ENCODE assay signal across 21 mouse cellular contexts in the genomic region with DNA sequence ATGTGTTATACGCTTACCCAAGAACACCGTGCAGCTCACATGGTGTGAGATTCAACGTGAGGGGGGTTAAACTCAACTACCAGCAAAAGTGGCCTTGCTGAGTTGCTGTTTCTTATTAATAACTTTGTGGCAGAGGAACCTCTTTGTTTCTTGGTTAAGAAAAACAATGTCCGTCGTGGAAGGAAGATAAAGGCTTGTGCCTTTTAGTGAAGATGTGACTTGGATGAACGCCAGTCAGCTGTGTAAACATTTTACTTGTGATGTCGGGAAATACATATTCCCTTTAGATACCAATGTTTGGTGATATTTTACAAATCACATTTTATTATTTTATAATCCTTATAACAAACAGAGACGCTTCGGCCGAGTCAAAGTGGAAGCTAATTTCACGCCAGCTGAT.
DNase-seq lines count a peak whose midpoint lies in the region; ATAC-seq and TF ChIP-seq lines count a peak whose summit lies in the region.
"Had no signal": no experiment of that assay in that cellular context is flagged by ENCODE, and none has a peak within 500 bp of the region (broad histone marks: within the 10 kb centered on the region; RNA-seq: fewer than 3 reads in every experiment).

No protein-coding gene starts in this region.

- H3K36me3 ChIP-seq in heart, postnatal 0 days (replicated peaks; ENCODE audit: control insufficient read depth, insufficient read depth, low read length): no peaks in the 10 kb centered on the region
- no peaks in the 10 kb centered on the region for H3K36me3 ChIP-seq in midbrain, embryonic 13.5 days
- H3K36me3 ChIP-seq in midbrain, embryonic 10.5 days: no peaks in the 10 kb centered on the region
- H3K36me3 ChIP-seq: embryonic facial prominence, embryonic 12.5 days; forebrain, embryonic 15.5 days; hindbrain, embryonic 15.5 days; limb, embryonic 15.5 days; liver, embryonic 15.5 days; neural tube, embryonic 12.5 days had no signal

- no peaks in the 10 kb centered on the region for H3K27me3 ChIP-seq in heart, postnatal 0 days (ENCODE audit: control insufficient read depth, insufficient read depth, low read length)
- no peaks in the 10 kb centered on the region; the same call in 1 of the 2 replicates for H3K27me3 ChIP-seq in midbrain, embryonic 13.5 days
- peaks cover 33% of the 10 kb centered on the region for H3K27me3 ChIP-seq in midbrain, embryonic 10.5 days (ENCODE audit: low read depth, poor library complexity, severe bottlenecking)
- H3K27me3 ChIP-seq: embryonic facial prominence, embryonic 12.5 days; forebrain, embryonic 15.5 days; hindbrain, embryonic 15.5 days; limb, embryonic 15.5 days; liver, embryonic 15.5 days; neural tube, embryonic 12.5 days had no signal

- TF ChIP-seq CTCF in heart, postnatal 0 days (IDR thresholded peaks at IDR 0.05; ENCODE audit: low read depth): no peak

- H3K9ac ChIP-seq in heart, postnatal 0 days (replicated peaks; ENCODE audit: low read depth, low read length): no peak overlapping the region
- no peak overlapping the region for H3K9ac ChIP-seq in midbrain, embryonic 13.5 days (replicated peaks)
- H3K9ac ChIP-seq: embryonic facial prominence, embryonic 12.5 days; forebrain, embryonic 15.5 days; hindbrain, embryonic 15.5 days; limb, embryonic 15.5 days; liver, embryonic 15.5 days; neural tube, embryonic 12.5 days had no signal

- intact Hi-C loops in heart, postnatal 36 days (cut with DNase I): no loop called here

- ATAC-seq in heart, postnatal 0 days (ENCODE audit: insufficient read depth, low read depth): no peak
- ATAC-seq in midbrain, embryonic 13.5 days: no peak
- ATAC-seq: forebrain, embryonic 15.5 days; intestine, postnatal 0 days had no signal

- no peaks in the 10 kb centered on the region for H3K9me3 ChIP-seq in heart, postnatal 0 days (replicated peaks; ENCODE audit: control insufficient read depth, low read length)
- H3K9me3 ChIP-seq in midbrain, embryonic 13.5 days: no peaks in the 10 kb centered on the region
- H3K9me3 ChIP-seq in midbrain, embryonic 10.5 days (replicated peaks): no peaks in the 10 kb centered on the region
- H3K9me3 ChIP-seq: embryonic facial prominence, embryonic 12.5 days; forebrain, embryonic 15.5 days; hindbrain, embryonic 15.5 days; limb, embryonic 15.5 days; liver, embryonic 15.5 days; neural tube, embryonic 12.5 days had no signal

- no peak overlapping the region for H3K4me2 ChIP-seq in heart, postnatal 0 days (ENCODE audit: low read depth, low read length)
- no peak overlapping the region for H3K4me2 ChIP-seq in midbrain, embryonic 13.5 days (replicated peaks)
- H3K4me2 ChIP-seq: embryonic facial prominence, embryonic 12.5 days; forebrain, embryonic 15.5 days; hindbrain, embryonic 15.5 days; limb, embryonic 15.5 days; liver, embryonic 15.5 days; neural tube, embryonic 12.5 days had no signal

- H3K27ac ChIP-seq in heart, postnatal 0 days (ENCODE audit: low read depth): peak overlapping the region; percentile 25; the same call in 1 of the 2 replicates
- 0 out of 2 replicates have a peak overlapping the region, but pooled peaks have one; percentile 2 for H3K27ac ChIP-seq in midbrain, embryonic 13.5 days
- H3K27ac ChIP-seq in midbrain, embryonic 10.5 days (replicated peaks): no peak overlapping the region
- H3K27ac ChIP-seq: embryonic facial prominence, embryonic 12.5 days; forebrain, embryonic 15.5 days; hindbrain, embryonic 15.5 days; kidney, postnatal 0 days; layer of hippocampus, adult 2 months; limb, embryonic 15.5 days; liver, embryonic 15.5 days; neural tube, embryonic 12.5 days had no signal

- DNase-seq in heart, postnatal 0 days (ENCODE audit: low spot score): no peak
- no peak for DNase-seq in heart, postnatal 36 days
- DNase-seq in midbrain, embryonic 10.5 days (ENCODE audit: low spot score): no peak
- peak; percentile 55 for DNase-seq in lung, postnatal 10 days
- no peak for DNase-seq in frontal cortex, postnatal 10 days (ENCODE audit: low spot score in 2 of 2)
- DNase-seq in ovary, adult 18-20 months (ENCODE audit: low spot score): no peak
- DNase-seq: cerebellum, adult 2 months; gastrocnemius, postnatal 36 days; layer of hippocampus, postnatal 36 days; right cerebral cortex, adult 18-20 months had no signal

- no peak for TF ChIP-seq EP300 in heart, postnatal 0 days (IDR thresholded peaks at IDR 0.05; ENCODE audit: low read depth)

- H3K4me1 ChIP-seq in heart, postnatal 0 days (ENCODE audit: control insufficient read depth, insufficient read depth): no peaks in the 10 kb centered on the region
- H3K4me1 ChIP-seq in midbrain, embryonic 13.5 days (replicated peaks): peaks cover 35% of the 10 kb centered on the region
- peaks cover 33% of the 10 kb centered on the region for H3K4me1 ChIP-seq in midbrain, embryonic 10.5 days
- H3K4me1 ChIP-seq: limb, embryonic 15.5 days; liver, embryonic 15.5 days had no signal

- WGBS in heart, postnatal 0 days: 58% methylated on average over 11 of the region's 11 CpGs
- 82% methylated on average over 11 of the region's 11 CpGs for WGBS in midbrain, embryonic 13.5 days
- 84% methylated on average over 11 of the region's 11 CpGs for WGBS in midbrain, embryonic 10.5 days

- H3K4me3 ChIP-seq in heart, postnatal 0 days (ENCODE audit: low read depth, low read length): no peak overlapping the region
- no peak overlapping the region for H3K4me3 ChIP-seq in midbrain, embryonic 13.5 days (replicated peaks)
- H3K4me3 ChIP-seq in midbrain, embryonic 10.5 days: no peak overlapping the region
- H3K4me3 ChIP-seq: embryonic facial prominence, embryonic 12.5 days; erythroblast, embryonic 14.5 days; forebrain, embryonic 15.5 days; hindbrain, embryonic 15.5 days; layer of hippocampus, adult 2 months; limb, embryonic 15.5 days; liver, embryonic 15.5 days; neural tube, embryonic 12.5 days had no signal
